Mouse (Mus musculus): ENCODE measurements around the gene Sptbn4. TPM values are rescaled to one million over a fixed set of nuclear protein-coding genes. Genes with fewer than 3 reads are reported as not detected.

The Sptbn4 gene
- polyA plus RNA-seq, 1 experiment from 2014 or later: 0.37 TPM

- Histone ChIP-seq H3K27ac (no peak overlapping the region), H3K27me3 (ENCODE audit: poor library complexity, severe bottlenecking) (0 out of 2 replicates have a peak, but pooled peaks cover 4% of the 10 kb centered on the region), H3K4me3 (no peak overlapping the region), H3K36me3 (replicated peaks) (no peaks in the 10 kb centered on the region), H3K9me3 (no peaks in the 10 kb centered on the region), H3K4me1 (peaks cover 5% of the 10 kb centered on the region; the same call in 1 of the 2 replicates)
- DNase-seq (ENCODE audit: extremely low spot score, low spot score): no peak
- 33% methylated on average over 4 of the region's 4 CpGs for WGBS
Observed at GRCm38 (mm10) chr7:27384731-27385130, 62.8 kb downstream of the Sptbn4 start.

- H3K4me1 ChIP-seq: peaks cover 5% of the 10 kb centered on the region; the same call in 1 of the 2 replicates
- H3K4me3 ChIP-seq: no peak overlapping the region
- no peaks in the 10 kb centered on the region for H3K9me3 ChIP-seq
- peaks cover 6% of the 10 kb centered on the region for H3K27me3 ChIP-seq (ENCODE audit: poor library complexity, severe bottlenecking)
- no peak overlapping the region for H3K27ac ChIP-seq
- 79% methylated on average over 5 of the region's 5 CpGs for WGBS
- no peaks in the 10 kb centered on the region for H3K36me3 ChIP-seq (replicated peaks)
- no peak for DNase-seq (ENCODE audit: extremely low spot score, low spot score)
Observed at GRCm38 (mm10) chr7:27384134-27384533, 63.4 kb downstream of the Sptbn4 start.

- Histone ChIP-seq H3K27me3 (ENCODE audit: poor library complexity, severe bottlenecking) (peaks cover 15% of the 10 kb centered on the region), H3K4me3 (no peak overlapping the region), H3K27ac (no peak overlapping the region), H3K9me3 (no peaks in the 10 kb centered on the region), H3K4me1 (peaks cover 5% of the 10 kb centered on the region; the same call in 1 of the 2 replicates), H3K36me3 (replicated peaks) (no peaks in the 10 kb centered on the region)
- 73% methylated on average over 1 of the region's 1 CpGs for WGBS
- no peak for DNase-seq (ENCODE audit: extremely low spot score, low spot score)
Observed at GRCm38 (mm10) chr7:27383233-27383632, 64.3 kb downstream of the Sptbn4 start.

GRCm38 (mm10) chr7:27381560-27381959 lies 65.9 kb downstream of the Sptbn4 start:
- Histone ChIP-seq H3K9me3 (no peaks in the 10 kb centered on the region), H3K4me1 (peaks cover 5% of the 10 kb centered on the region; the same call in 1 of the 2 replicates), H3K27ac (no peak overlapping the region), H3K4me3 (no peak overlapping the region), H3K36me3 (replicated peaks) (no peaks in the 10 kb centered on the region), H3K27me3 (ENCODE audit: poor library complexity, severe bottlenecking) (peaks cover 31% of the 10 kb centered on the region)
- no peak for DNase-seq (ENCODE audit: extremely low spot score, low spot score)
- 65% methylated on average over 4 of the region's 4 CpGs for WGBS

GRCm38 (mm10) chr7:27381009-27381408 lies 66.5 kb downstream of the Sptbn4 start:
- WGBS: 66% methylated on average over 1 of the region's 1 CpGs
- Histone ChIP-seq H3K27me3 (ENCODE audit: poor library complexity, severe bottlenecking) (peaks cover 37% of the 10 kb centered on the region), H3K4me3 (no peak overlapping the region), H3K27ac (no peak overlapping the region), H3K36me3 (replicated peaks) (no peaks in the 10 kb centered on the region), H3K9me3 (no peaks in the 10 kb centered on the region), H3K4me1 (peaks cover 5% of the 10 kb centered on the region; the same call in 1 of the 2 replicates)
- no peak for DNase-seq (ENCODE audit: extremely low spot score, low spot score)

GRCm38 (mm10) chr7:27379836-27380235 lies 67.7 kb downstream of the Sptbn4 start:
- Histone ChIP-seq H3K4me1 (peaks cover 9% of the 10 kb centered on the region; the same call in 1 of the 2 replicates), H3K4me3 (no peak overlapping the region), H3K27me3 (ENCODE audit: poor library complexity, severe bottlenecking) (peaks cover 49% of the 10 kb centered on the region), H3K27ac (no peak overlapping the region), H3K36me3 (replicated peaks) (no peaks in the 10 kb centered on the region), H3K9me3 (0 out of 2 replicates have a peak, but pooled peaks cover 2% of the 10 kb centered on the region)
- WGBS: 81% methylated on average over 6 of the region's 6 CpGs
- no peak for DNase-seq (ENCODE audit: extremely low spot score, low spot score)

- DNase-seq (ENCODE audit: extremely low spot score, low spot score): no peak
- no peak overlapping the region for H3K4me3 ChIP-seq
- 28% methylated on average over 4 of the region's 4 CpGs for WGBS
- peaks cover 4% of the 10 kb centered on the region; the same call in 1 of the 2 replicates for H3K4me1 ChIP-seq
- H3K9me3 ChIP-seq: 0 out of 2 replicates have a peak, but pooled peaks cover 5% of the 10 kb centered on the region
- no peaks in the 10 kb centered on the region for H3K36me3 ChIP-seq (replicated peaks)
- no peak overlapping the region for H3K27ac ChIP-seq
- peaks cover 63% of the 10 kb centered on the region for H3K27me3 ChIP-seq (ENCODE audit: poor library complexity, severe bottlenecking)
Observed at GRCm38 (mm10) chr7:27378431-27378830, 69.1 kb downstream of the Sptbn4 start.

- no peak for DNase-seq (ENCODE audit: extremely low spot score, low spot score)
- Histone ChIP-seq H3K27me3 (ENCODE audit: poor library complexity, severe bottlenecking) (peaks cover 91% of the 10 kb centered on the region), H3K4me1 (peaks cover 12% of the 10 kb centered on the region), H3K27ac (no peak overlapping the region), H3K4me3 (peak overlapping the region; percentile 29), H3K36me3 (replicated peaks) (no peaks in the 10 kb centered on the region), H3K9me3 (peaks cover 7% of the 10 kb centered on the region)
- WGBS: 1% methylated on average over 22 of the region's 22 CpGs
Observed at GRCm38 (mm10) chr7:27375274-27375673, 72.2 kb downstream of the Sptbn4 start.

GRCm38 (mm10) chr7:27371715-27372462 lies 75.6 kb downstream of the Sptbn4 start:
- no peak for DNase-seq (ENCODE audit: extremely low spot score, low spot score)
- H3K4me1 ChIP-seq: peaks cover 22% of the 10 kb centered on the region
- H3K4me3 ChIP-seq: peak overlapping the region; percentile 34
- peaks cover 100% of the 10 kb centered on the region for H3K27me3 ChIP-seq (ENCODE audit: poor library complexity, severe bottlenecking)
- no peak overlapping the region for H3K27ac ChIP-seq
- H3K36me3 ChIP-seq (replicated peaks): no peaks in the 10 kb centered on the region
- 6% methylated on average over 44 of the region's 44 CpGs for whole genome bisulfite sequencing
- H3K9me3 ChIP-seq: peaks cover 14% of the 10 kb centered on the region

- 88% methylated on average over 19 of the region's 19 CpGs for WGBS
- Histone ChIP-seq H3K4me1 (peaks cover 22% of the 10 kb centered on the region), H3K27me3 (ENCODE audit: poor library complexity, severe bottlenecking) (peaks cover 100% of the 10 kb centered on the region), H3K36me3 (replicated peaks) (no peaks in the 10 kb centered on the region), H3K4me3 (no peak overlapping the region), H3K27ac (no peak overlapping the region), H3K9me3 (peaks cover 15% of the 10 kb centered on the region)
- DNase-seq (ENCODE audit: extremely low spot score, low spot score): no peak
Observed at GRCm38 (mm10) chr7:27369111-27369510, 78.4 kb downstream of the Sptbn4 start.

- H3K4me1 ChIP-seq: peaks cover 25% of the 10 kb centered on the region
- H3K27ac ChIP-seq: no peak overlapping the region
- WGBS: 15% methylated on average over 11 of the region's 11 CpGs
- no peaks in the 10 kb centered on the region for H3K36me3 ChIP-seq (replicated peaks)
- H3K27me3 ChIP-seq (ENCODE audit: poor library complexity, severe bottlenecking): peaks cover 100% of the 10 kb centered on the region
- peaks cover 13% of the 10 kb centered on the region for H3K9me3 ChIP-seq
- H3K4me3 ChIP-seq: peak overlapping the region; percentile 27; the same call in 1 of the 2 replicates
- no peak for DNase-seq (ENCODE audit: extremely low spot score, low spot score)
Observed at GRCm38 (mm10) chr7:27367976-27368375, 79.5 kb downstream of the Sptbn4 start.

- WGBS: 47% methylated on average over 21 of the region's 21 CpGs
- H3K4me1 ChIP-seq: peaks cover 24% of the 10 kb centered on the region
- no peak for DNase-seq (ENCODE audit: extremely low spot score, low spot score)
Observed at GRCm38 (mm10) chr7:27366082-27366844, 81.2 kb downstream of the Sptbn4 start.

GRCm38 (mm10) chr7:27364379-27364778 lies 83.1 kb downstream of the Sptbn4 start:
- peak overlapping the region; percentile 16 for H3K4me3 ChIP-seq
- DNase-seq (ENCODE audit: extremely low spot score, low spot score): no peak
- 3% methylated on average over 29 of the region's 29 CpGs for WGBS

More at GRCm38 (mm10) chr7:27366082-27366844, 81.2 kb downstream of the Sptbn4 start:
- Histone ChIP-seq H3K4me3 (no peak overlapping the region), H3K27me3 (ENCODE audit: poor library complexity, severe bottlenecking) (peaks cover 98% of the 10 kb centered on the region), H3K9me3 (peaks cover 13% of the 10 kb centered on the region), H3K36me3 (replicated peaks) (no peaks in the 10 kb centered on the region), H3K27ac (no peak overlapping the region)

More at GRCm38 (mm10) chr7:27364379-27364778, 83.1 kb downstream of the Sptbn4 start:
- H3K27ac ChIP-seq: no peak overlapping the region
- H3K36me3 ChIP-seq (replicated peaks): no peaks in the 10 kb centered on the region
- H3K27me3 ChIP-seq (ENCODE audit: poor library complexity, severe bottlenecking): peaks cover 83% of the 10 kb centered on the region
- peaks cover 32% of the 10 kb centered on the region for H3K4me1 ChIP-seq
- peaks cover 10% of the 10 kb centered on the region; the same call in 1 of the 2 replicates for H3K9me3 ChIP-seq

Data from forebrain, embryonic 10.5 days (tissue).